Mouse (Mus musculus) liver, postnatal 0 days (tissue): Measurements from ENCODE around the gene Calm5.

Experiments used
- CTCF ChIP-seq: sonication (generic); IDR thresholded peaks from 2 replicates; pipeline ENCODE4 v1.5.1; 2016; ENCODE audit warnings: antibody characterized with exemption, low read depth
- EP300 ChIP-seq: IDR thresholded peaks from 2 replicates; pipeline ENCODE4 v1.6.1; 2016; ENCODE audit warnings: antibody characterized with exemption, low read depth, mild to moderate bottlenecking

GRCm38 (mm10) chr13:3862922-3863580 lies 9.1 kb downstream of the Calm5 start:
- TF ChIP-seq CTCF (0 out of 2 replicates have a peak, but pooled peaks have one; percentile 4), EP300 (0 out of 2 replicates have a peak, but pooled peaks have one; percentile 10)
